Mouse (Mus musculus): ENCODE results near the gene Frzb.

GRCm38 (mm10) chr2:80486851-80487250 lies 39.4 kb upstream of the Frzb start:
- no peak for TF ChIP-seq POLR2A (IDR thresholded peaks at IDR 0.05; ENCODE audit: insufficient read depth, low read depth, low read length)
- no peak for TF ChIP-seq CTCF (IDR thresholded peaks at IDR 0.05; ENCODE audit: insufficient read depth, low read depth, low read length)
